Mouse (Mus musculus) heart, adult 2 months (tissue): ENCODE data around the gene Crkl.

Experiments used
- CTCF ChIP-seq: fragments of 200-600 bp; IDR thresholded peaks from 2 replicates; pipeline ENCODE4 v1.8.1; 2022; ENCODE audit warnings: antibody characterized with exemption, mild to moderate bottlenecking, moderate library complexity
- EP300 ChIP-seq: fragments of 200-500 bp; IDR thresholded peaks from 2 replicates; pipeline ENCODE4 v1.6.1; 2011; ENCODE audit warnings: low read depth, low read length, control low read depth; ENCODE audit not compliant: insufficient read depth
- POLR2A ChIP-seq: fragments of 200-500 bp; IDR thresholded peaks from 2 replicates; pipeline ENCODE4 v1.6.1; 2011; ENCODE audit warnings: mild to moderate bottlenecking, low read depth, low read length, control low read depth; ENCODE audit not compliant: insufficient read depth

DNA sequence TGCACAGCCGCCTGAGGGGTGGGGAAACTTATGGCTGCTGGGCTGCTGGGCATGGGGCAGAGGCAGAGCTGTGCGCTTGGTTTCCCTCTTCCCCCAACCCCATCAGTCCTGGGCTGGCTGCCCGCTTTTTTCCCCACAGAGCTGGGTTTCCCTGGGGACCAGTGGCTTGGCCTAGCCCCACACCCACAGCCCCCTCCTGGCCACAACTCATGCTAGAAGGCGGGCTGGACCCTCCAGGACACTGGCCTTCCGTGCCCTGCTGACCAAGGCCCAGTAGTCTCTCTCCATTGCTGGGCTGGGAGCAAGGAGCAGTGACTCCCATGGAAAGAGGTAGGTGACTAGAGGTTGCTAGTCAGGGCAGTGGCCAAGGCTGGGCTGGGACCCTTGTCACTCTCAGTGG, 39.4 kb downstream of the Crkl start:
- no peak for TF ChIP-seq CTCF
- TF ChIP-seq POLR2A = no peak
- no peak for TF ChIP-seq EP300
